Mouse (Mus musculus): ENCODE results near the gene Sf3a2.
A peak's percentile ranks its signal among the peaks of the same experiment; 100 is the strongest.

Sf3a2 gene

DNA sequence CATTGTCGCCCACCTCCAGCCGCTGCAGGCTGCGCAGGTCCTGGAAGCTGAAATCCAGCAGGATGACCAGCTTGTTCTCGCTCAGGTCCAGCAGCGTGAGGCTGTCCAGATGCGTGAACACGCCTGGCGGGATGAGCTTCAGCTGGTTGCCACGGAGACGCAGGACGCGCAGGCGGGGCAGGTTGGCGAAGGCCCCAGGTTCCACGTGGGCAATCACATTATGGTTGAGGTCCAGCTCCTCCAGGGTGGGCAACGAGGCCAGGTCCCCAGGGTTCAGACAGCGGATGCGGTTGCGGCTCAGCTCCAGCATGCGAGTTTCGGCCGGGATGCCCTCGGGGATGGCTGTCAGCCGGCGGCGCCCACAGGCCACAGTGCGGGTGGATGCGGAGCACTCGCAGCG lies 37.6 kb downstream of the Sf3a2 start:
- H3K36me3 ChIP-seq (ENCODE audit: control insufficient read depth, insufficient read depth, low read length, poor library complexity, severe bottlenecking) = no peaks in the 10 kb centered on the region
- DNase-seq (ENCODE audit: low read depth, low spot score) = no peak
- no peaks in the 10 kb centered on the region; the same call in 1 of the 2 replicates for H3K27me3 ChIP-seq (ENCODE audit: control insufficient read depth, insufficient read depth, low read length, poor library complexity, severe bottlenecking)

DNA sequence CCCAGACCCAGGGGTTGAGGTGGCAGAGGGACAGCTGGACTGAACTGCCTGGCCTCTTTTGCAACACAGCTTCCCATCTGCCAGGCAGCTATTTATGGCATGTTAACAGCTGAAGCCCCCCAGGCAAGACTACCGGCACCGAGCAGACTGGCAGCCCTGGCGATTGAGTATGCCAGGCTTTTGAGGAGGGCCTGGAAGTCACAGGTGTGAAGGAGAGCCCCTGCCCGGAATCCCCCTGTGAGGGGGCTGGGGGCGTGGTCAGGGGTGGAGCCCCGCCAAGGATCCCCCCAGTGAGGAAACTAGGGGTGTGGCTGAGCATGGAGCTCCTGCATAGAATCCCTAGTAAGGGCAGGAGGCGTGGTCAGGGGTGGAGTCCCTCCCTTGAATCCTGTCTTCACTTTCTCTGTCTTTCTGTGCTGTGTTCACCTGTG lies 39.0 kb downstream of the Sf3a2 start:
- no peaks in the 10 kb centered on the region; the same call in 1 of the 2 replicates for H3K27me3 ChIP-seq (ENCODE audit: control insufficient read depth, insufficient read depth, low read length, poor library complexity, severe bottlenecking)
- DNase-seq (ENCODE audit: low read depth, low spot score) = no peak
- no peaks in the 10 kb centered on the region for H3K36me3 ChIP-seq (ENCODE audit: control insufficient read depth, insufficient read depth, low read length, poor library complexity, severe bottlenecking)

DNA sequence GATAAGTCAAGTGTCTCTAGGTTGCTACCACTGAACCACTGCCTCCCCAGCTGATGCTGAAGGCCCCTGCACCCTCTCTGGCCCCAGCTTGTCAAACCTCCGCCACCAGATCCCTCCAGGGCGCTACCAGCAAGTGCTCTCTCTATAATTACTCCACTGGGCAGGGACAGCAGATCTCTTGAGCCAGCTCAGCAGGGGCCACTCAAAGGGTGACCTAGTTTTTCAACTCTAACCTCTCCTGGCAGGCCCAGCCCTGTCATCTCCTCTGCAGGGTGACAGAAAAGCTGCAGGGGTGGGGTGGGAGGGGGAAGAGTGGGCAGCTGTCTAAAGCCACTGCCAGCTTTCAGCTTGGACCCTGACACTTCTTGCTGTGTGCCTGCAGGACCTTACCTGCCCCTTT lies 39.8 kb downstream of the Sf3a2 start:
- Histone ChIP-seq H3K36me3 (ENCODE audit: control insufficient read depth, insufficient read depth, low read length, poor library complexity, severe bottlenecking) (no peaks in the 10 kb centered on the region), H3K27me3 (ENCODE audit: control insufficient read depth, insufficient read depth, low read length, poor library complexity, severe bottlenecking) (no peaks in the 10 kb centered on the region; the same call in 1 of the 2 replicates)
- DNase-seq (ENCODE audit: low read depth, low spot score) = no peak

DNA sequence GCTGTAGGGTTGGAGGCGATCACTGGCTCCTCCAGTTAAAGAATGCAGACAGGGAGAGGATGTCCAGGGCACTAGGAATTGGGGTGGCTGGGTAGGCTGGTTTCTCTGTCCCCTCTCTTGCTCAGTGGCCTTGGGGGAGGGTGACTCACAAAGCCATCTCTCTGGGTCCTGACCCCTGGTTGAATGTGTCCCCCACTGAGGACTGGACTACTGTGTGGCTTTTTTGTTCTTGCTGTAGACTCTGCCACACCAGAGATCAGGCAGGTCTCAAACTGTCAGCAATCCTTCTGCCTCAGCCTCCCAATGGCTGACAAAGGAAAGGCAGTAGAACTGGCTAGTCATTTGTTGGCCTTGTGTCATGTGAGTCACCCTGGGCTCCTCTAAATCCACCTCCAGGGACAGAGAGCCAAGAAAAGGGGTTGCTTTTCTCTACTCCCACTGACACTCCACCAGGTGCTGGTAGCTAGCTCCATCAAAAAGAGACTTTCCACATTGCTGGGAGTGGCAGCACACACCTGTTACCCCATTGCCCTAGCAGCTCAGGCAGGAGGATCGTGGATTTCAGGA lies 40.4 kb downstream of the Sf3a2 start:
- H3K27me3 ChIP-seq (ENCODE audit: control insufficient read depth, insufficient read depth, low read length, poor library complexity, severe bottlenecking) = no peaks in the 10 kb centered on the region; the same call in 1 of the 2 replicates
- no peaks in the 10 kb centered on the region for H3K36me3 ChIP-seq (ENCODE audit: control insufficient read depth, insufficient read depth, low read length, poor library complexity, severe bottlenecking)
- DNase-seq (ENCODE audit: low read depth, low spot score) = no peak

DNA sequence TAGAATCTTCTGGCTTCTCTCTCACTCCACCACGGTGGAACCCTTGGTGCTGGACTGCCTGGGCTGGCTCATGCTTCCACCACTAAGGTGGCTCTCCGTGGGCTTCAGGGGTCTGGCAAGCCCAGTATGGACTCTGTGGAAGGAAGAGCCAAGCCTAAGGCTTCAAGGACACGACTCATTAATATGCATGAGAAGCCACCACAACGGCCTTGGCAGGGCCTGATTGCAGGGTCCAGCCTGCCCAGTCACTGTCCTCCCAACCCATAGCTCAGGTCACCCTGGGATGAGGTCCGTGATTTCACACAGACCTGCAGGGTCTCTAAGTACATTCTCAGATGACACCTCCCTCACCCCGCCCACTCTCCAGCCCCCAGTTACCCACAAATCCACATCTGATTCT lies 41.9 kb downstream of the Sf3a2 start:
- no peaks in the 10 kb centered on the region for H3K36me3 ChIP-seq (ENCODE audit: control insufficient read depth, insufficient read depth, low read length, poor library complexity, severe bottlenecking)
- DNase-seq (ENCODE audit: low read depth, low spot score) = no peak
- no peaks in the 10 kb centered on the region; the same call in 1 of the 2 replicates for H3K27me3 ChIP-seq (ENCODE audit: control insufficient read depth, insufficient read depth, low read length, poor library complexity, severe bottlenecking)

DNA sequence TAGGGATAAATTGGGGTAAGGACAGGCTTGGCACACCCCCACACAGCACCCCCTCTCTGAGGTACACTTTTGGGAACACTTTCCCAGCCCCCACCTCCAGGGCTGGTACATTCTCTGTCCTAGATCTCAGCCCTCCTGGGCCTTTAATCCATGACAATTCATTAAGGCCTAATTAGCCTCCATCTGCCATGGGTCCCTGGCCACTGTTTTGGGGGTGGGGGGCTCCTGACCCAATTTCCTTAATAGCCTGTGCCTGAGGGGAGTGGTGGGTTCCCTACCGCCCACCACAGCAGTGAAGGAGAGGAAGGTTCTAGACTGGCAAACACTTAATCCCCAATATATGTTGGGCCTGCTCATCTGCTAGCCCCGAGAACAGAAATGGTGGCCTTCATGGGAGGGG lies 43.7 kb downstream of the Sf3a2 start:
- no peaks in the 10 kb centered on the region for H3K36me3 ChIP-seq (ENCODE audit: control insufficient read depth, insufficient read depth, low read length, poor library complexity, severe bottlenecking)
- DNase-seq (ENCODE audit: low read depth, low spot score) = no peak
- H3K27me3 ChIP-seq (ENCODE audit: control insufficient read depth, insufficient read depth, low read length, poor library complexity, severe bottlenecking) = no peaks in the 10 kb centered on the region; the same call in 1 of the 2 replicates

DNA sequence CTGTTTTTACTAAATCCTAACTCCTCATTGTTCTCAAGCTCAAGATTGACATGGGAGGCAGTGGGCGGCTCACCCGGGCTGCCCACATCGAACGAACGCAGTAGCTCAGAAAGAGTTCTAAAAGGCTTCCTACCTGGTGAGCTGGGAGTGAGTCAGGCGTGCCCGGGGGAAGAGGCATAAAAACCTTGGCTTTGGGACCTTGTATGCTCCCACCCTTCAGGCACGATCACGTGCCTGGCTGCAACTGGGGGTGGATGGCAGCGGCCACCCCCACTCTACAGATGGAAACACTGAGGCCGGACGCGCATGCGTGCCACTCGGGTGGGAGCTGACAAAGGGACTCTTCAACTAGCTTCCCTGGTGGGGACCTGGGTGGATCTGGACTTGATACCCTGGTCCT lies 44.3 kb downstream of the Sf3a2 start:
- no peaks in the 10 kb centered on the region for H3K36me3 ChIP-seq (ENCODE audit: control insufficient read depth, insufficient read depth, low read length, poor library complexity, severe bottlenecking)
- no peaks in the 10 kb centered on the region; the same call in 1 of the 2 replicates for H3K27me3 ChIP-seq (ENCODE audit: control insufficient read depth, insufficient read depth, low read length, poor library complexity, severe bottlenecking)
- DNase-seq (ENCODE audit: low read depth, low spot score) = no peak

DNA sequence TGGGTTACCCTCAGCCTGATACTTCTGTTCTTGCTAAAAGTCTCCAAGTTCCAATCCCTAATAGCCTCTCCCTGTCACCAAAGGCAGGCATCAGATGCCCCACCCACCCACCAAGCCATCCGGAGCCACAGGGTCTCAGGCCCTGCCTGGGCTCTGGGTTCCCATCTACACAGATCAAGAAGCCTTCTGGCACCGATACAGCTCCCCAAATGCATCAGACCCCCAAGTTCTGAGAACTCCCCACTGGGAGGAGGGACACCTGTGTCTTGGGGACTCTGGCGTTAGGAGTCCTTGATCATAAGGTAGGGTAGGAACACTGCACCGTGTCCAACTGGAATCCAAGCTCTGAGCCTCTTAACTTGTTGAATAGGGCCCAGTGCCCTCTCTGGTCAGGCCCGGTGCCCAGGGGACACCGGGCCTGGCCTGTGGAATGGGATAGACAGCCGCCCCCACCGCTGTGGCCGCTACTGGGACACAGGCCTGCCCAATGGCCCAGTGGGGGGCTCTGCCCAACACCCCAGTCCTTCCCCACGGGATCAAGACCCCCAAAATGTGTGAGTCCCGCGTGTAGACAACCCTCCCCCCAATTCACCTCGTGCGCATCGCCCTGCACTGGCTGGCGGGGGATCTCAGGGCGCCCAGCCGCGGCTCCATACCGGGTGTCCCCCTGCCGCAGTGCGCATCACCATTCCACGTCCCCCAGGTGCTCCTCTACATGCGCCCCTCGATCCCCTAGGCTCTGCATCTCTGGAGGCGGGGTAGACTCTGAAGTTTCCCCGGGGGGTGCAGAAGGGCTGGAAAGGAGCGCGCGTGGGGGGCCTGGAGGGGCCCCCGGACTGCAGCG lies 45.3 kb downstream of the Sf3a2 start:
- DNase-seq (ENCODE audit: low read depth, low spot score) = no peak
- Histone ChIP-seq H3K27me3 (ENCODE audit: control insufficient read depth, insufficient read depth, low read length, poor library complexity, severe bottlenecking) (no peaks in the 10 kb centered on the region; the same call in 1 of the 2 replicates), H3K36me3 (ENCODE audit: control insufficient read depth, insufficient read depth, low read length, poor library complexity, severe bottlenecking) (no peaks in the 10 kb centered on the region)

DNA sequence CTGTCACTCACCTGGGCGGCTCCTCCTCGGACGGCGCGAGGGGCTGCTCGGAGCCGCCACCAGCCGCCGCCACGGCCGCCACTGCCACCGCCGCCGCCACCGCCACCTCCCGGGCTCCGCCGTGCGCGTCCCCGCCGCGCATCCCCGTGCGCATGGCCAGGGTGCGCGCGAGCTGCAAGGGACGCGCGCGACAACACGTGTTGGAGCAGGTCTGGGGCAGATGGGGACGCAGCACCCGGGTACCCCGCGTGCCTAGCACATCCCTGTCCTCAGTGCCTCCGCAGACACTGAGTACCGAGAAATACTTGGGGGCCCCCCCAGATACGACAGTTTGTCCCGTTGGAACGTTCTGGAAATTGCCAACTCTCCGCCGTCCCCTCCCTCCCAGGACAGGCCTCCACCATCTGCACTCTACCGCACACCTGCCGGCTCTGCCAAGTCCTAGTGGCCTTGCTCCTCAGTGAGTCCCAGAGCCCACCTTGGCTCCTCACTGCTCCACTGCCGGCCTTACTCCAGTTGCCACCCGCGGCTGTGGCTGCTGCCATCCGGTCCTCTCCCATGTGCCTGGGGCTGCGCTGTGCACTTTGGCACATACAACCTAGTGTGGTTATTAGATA lies 46.0 kb downstream of the Sf3a2 start, which contains the start of gene Lingo3:
Lingo3 (minus strand) TSS at position 109 of the 617 bp plus-strand sequence.
- H3K36me3 ChIP-seq (ENCODE audit: control insufficient read depth, insufficient read depth, low read length, poor library complexity, severe bottlenecking) = no peaks in the 10 kb centered on the region
- H3K27me3 ChIP-seq (ENCODE audit: control insufficient read depth, insufficient read depth, low read length, poor library complexity, severe bottlenecking) = no peaks in the 10 kb centered on the region
- no peak for DNase-seq (ENCODE audit: low read depth, low spot score)

DNA sequence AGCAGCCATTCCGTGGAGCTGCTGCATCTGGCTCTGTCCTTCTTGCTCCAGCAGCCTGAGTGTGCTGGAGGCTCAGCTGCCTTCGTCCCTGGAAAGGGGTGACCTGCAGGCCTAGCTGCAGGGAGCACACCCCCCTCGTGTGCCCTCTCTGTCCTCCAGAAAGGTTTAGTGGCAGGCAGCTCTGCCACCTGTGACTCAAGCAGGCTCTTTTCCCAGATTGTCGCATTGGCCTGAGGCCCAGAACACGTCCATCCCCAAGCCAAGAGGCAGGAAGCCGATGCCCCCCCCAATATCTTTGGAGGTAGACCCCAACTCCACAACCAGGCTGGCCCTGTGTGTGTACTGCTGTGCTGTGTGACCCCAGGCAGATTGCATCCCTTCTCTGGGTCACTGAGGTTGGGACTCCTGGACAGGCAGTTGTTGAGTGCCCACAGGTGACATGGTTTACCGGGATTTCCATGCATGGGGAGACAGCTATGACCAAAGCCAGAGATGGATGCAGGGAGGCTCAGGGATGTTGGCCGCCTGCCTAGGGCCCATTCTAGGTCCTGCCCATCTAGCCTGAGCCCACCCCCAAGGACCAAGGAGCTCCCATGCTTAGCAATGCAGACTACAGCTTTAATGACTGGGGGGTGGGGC lies 47.2 kb downstream of the Sf3a2 start:
- Histone ChIP-seq H3K27me3 (ENCODE audit: control insufficient read depth, insufficient read depth, low read length, poor library complexity, severe bottlenecking) (no peaks in the 10 kb centered on the region), H3K36me3 (ENCODE audit: control insufficient read depth, insufficient read depth, low read length, poor library complexity, severe bottlenecking) (no peaks in the 10 kb centered on the region)
- DNase-seq (ENCODE audit: low read depth, low spot score) = no peak

DNA sequence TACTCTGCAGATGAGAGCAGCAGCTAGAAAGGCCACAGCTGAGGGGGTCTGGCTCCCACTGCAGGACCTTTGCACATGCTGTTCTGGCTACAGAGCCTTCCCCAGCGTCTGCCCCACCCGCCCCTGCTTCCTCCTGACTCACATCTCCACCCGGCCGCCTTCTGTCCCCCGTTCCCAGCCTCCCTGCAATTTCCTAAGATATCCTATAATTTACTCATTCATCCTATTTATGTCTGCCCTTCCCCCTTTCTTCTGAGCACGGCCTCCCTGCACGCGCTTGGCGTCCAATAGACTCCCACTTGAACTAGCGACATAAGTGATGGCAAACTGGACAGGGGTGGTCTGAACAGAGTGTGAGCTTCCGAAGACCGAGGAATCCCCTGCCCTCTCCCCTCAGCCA lies 47.7 kb downstream of the Sf3a2 start:
- H3K36me3 ChIP-seq (ENCODE audit: control insufficient read depth, insufficient read depth, low read length, poor library complexity, severe bottlenecking) = no peaks in the 10 kb centered on the region
- no peak for DNase-seq (ENCODE audit: low read depth, low spot score)
- H3K27me3 ChIP-seq (ENCODE audit: control insufficient read depth, insufficient read depth, low read length, poor library complexity, severe bottlenecking) = no peaks in the 10 kb centered on the region

DNA sequence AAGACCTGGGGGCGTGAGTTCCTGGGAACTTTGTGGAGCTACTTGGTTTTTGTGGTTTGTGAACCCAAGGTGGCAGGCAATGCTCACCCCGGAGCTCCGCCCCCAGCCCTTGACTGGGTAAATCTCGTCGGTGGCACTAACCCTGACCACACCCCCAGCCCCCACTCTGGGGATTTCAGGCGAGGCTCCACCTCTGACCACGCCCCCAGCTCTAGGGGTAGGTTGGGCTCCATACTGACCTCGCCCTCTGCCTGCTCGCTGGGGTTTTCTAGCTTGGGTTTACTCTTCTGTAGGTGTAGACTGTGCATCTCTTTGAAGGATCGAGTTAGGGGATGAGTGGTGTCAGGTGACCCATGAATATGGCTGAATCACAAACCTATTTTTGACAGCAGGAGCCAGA lies 50.6 kb downstream of the Sf3a2 start:
- peak; percentile 81 for DNase-seq (ENCODE audit: low read depth, low spot score)
- peaks cover 1% of the 10 kb centered on the region; the same call in 1 of the 2 replicates for H3K36me3 ChIP-seq (ENCODE audit: control insufficient read depth, insufficient read depth, low read length, poor library complexity, severe bottlenecking)

More for the DNA sequence above, 50.6 kb downstream of the Sf3a2 start:
- H3K27me3 ChIP-seq (ENCODE audit: control insufficient read depth, insufficient read depth, low read length, poor library complexity, severe bottlenecking) = no peaks in the 10 kb centered on the region

Data from splenic B cell, adult 2 months (primary cell).